Mouse (Mus musculus) heart, adult 2 months (tissue): Measurements from ENCODE around the gene Ddx60.

Experiments
- CTCF ChIP-seq: fragments of 200-600 bp; IDR thresholded peaks from 2 replicates; pipeline ENCODE4 v1.8.1; 2022; ENCODE audit warnings: antibody characterized with exemption, mild to moderate bottlenecking, moderate library complexity
- EP300 ChIP-seq: fragments of 200-500 bp; IDR thresholded peaks from 2 replicates; pipeline ENCODE4 v1.6.1; 2011; ENCODE audit warnings: low read depth, low read length, control low read depth; ENCODE audit not compliant: insufficient read depth
- POLR2A ChIP-seq: fragments of 200-500 bp; IDR thresholded peaks from 2 replicates; pipeline ENCODE4 v1.6.1; 2011; ENCODE audit warnings: mild to moderate bottlenecking, low read depth, low read length, control low read depth; ENCODE audit not compliant: insufficient read depth

- no peak for TF ChIP-seq CTCF
- TF ChIP-seq EP300: no peak
- TF ChIP-seq POLR2A: no peak
These were observed 86.7 kb downstream of the Ddx60 start for GRCm38 (mm10) chr8:62014582-62014981.
